Mouse (Mus musculus): ENCODE data around the gene Cpsf7.

The Cpsf7 gene

GRCm38 (mm10) chr19:10561558-10562314 lies 36.7 kb downstream of the Cpsf7 start:
- no peak for DNase-seq

GRCm38 (mm10) chr19:10562351-10562750 lies 37.3 kb downstream of the Cpsf7 start:
- DNase-seq: no peak

GRCm38 (mm10) chr19:10564278-10564677 lies 39.2 kb downstream of the Cpsf7 start:
- no peak for DNase-seq

GRCm38 (mm10) chr19:10565217-10565616 lies 40.2 kb downstream of the Cpsf7 start:
- DNase-seq: no peak

- no peak for DNase-seq
These were observed 44.6 kb downstream of the Cpsf7 start for GRCm38 (mm10) chr19:10569627-10570026.

GRCm38 (mm10) chr19:10576690-10577561 lies 51.9 kb downstream of the Cpsf7 start, which contains the start of the genes Cyb561a3 and Tmem138:
Gene Cyb561a3 (plus strand): TSS chr19:10577172.
Gene Tmem138 (minus strand): TSS chr19:10577362.
- peak; percentile 91 for DNase-seq

GRCm38 (mm10) chr19:10580102-10580501 lies 55.0 kb downstream of the Cpsf7 start:
- DNase-seq: no peak

- no peak for DNase-seq
These were observed 55.7 kb downstream of the Cpsf7 start for GRCm38 (mm10) chr19:10580761-10581160.

- DNase-seq: no peak
These were observed 56.9 kb downstream of the Cpsf7 start for GRCm38 (mm10) chr19:10581984-10582383.

- no peak for DNase-seq
These were observed 58.6 kb downstream of the Cpsf7 start for GRCm38 (mm10) chr19:10583550-10584146.

- no peak for DNase-seq
These were observed 60.0 kb downstream of the Cpsf7 start for GRCm38 (mm10) chr19:10585112-10585511.

GRCm38 (mm10) chr19:10587231-10587630 lies 62.2 kb downstream of the Cpsf7 start:
- DNase-seq: no peak

GRCm38 (mm10) chr19:10589127-10589857 lies 64.2 kb downstream of the Cpsf7 start:
- no peak for DNase-seq

GRCm38 (mm10) chr19:10590301-10590700 lies 65.2 kb downstream of the Cpsf7 start:
- DNase-seq: no peak

GRCm38 (mm10) chr19:10591659-10592377 lies 66.8 kb downstream of the Cpsf7 start:
- DNase-seq: no peak
